Mouse (Mus musculus) bone marrow macrophage, adult 2 months (primary cell): ENCODE results near the gene Casr.

Experiments used
- CTCF ChIP-seq: IDR thresholded peaks from 2 replicates; pipeline ENCODE4 v1.5.1; 2012; ENCODE audit warnings: low read depth, mild to moderate bottlenecking, low read length, moderate library complexity
- POLR2A ChIP-seq: IDR thresholded peaks from 2 replicates; pipeline ENCODE4 v1.6.1; 2012; ENCODE audit warnings: mild to moderate bottlenecking, low read depth, low read length, borderline replicate concordance

- no peak for TF ChIP-seq POLR2A
- no peak for TF ChIP-seq CTCF
These were observed 96.5 kb downstream of the Casr start for GRCm38 (mm10) chr16:36465436-36465835.
